Mouse (Mus musculus): ENCODE measurements around the gene Itpr2. TPM values are rescaled to one million over a fixed set of nuclear protein-coding genes. Genes with fewer than 3 reads are reported as not detected.

Gene Itpr2
- polyA plus RNA-seq, 1 experiment from 2014 or later = 49.4 TPM

- Histone ChIP-seq H3K27me3 (ENCODE audit: control insufficient read depth, insufficient read depth, low read length) (no peaks in the 10 kb centered on the region), H3K4me2 (ENCODE audit: low read depth, low read length) (no peak overlapping the region), H3K27ac (ENCODE audit: low read length) (no peak overlapping the region), H3K4me1 (ENCODE audit: control insufficient read depth, insufficient read depth, low read length) (no peaks in the 10 kb centered on the region), H3K9ac (ENCODE audit: low read length) (no peak overlapping the region), H3K36me3 (ENCODE audit: control insufficient read depth, insufficient read depth) (0 out of 2 replicates have a peak, but pooled peaks cover 5% of the 10 kb centered on the region), H3K4me3 (ENCODE audit: low read length) (no peak overlapping the region), H3K9me3 (replicated peaks; ENCODE audit: control insufficient read depth, low read length) (no peaks in the 10 kb centered on the region)
- ATAC-seq (replicated peaks; ENCODE audit: extremely low read depth, insufficient read depth, low FRiP score) = no peak
- 72% methylated on average over 7 of the region's 7 CpGs for WGBS
These were observed 219.9 kb downstream of the Itpr2 start for GRCm38 (mm10) chr6:146282061-146282659.

GRCm38 (mm10) chr6:146281176-146281899, 220.7 kb downstream of the Itpr2 start:
- H3K27ac ChIP-seq (ENCODE audit: low read length) = no peak overlapping the region
- H3K9me3 ChIP-seq (replicated peaks; ENCODE audit: control insufficient read depth, low read length) = no peaks in the 10 kb centered on the region
- 0 out of 2 replicates have a peak, but pooled peaks cover 5% of the 10 kb centered on the region for H3K36me3 ChIP-seq (ENCODE audit: control insufficient read depth, insufficient read depth)
- 89% methylated on average over 24 of the region's 24 CpGs for WGBS
- H3K4me2 ChIP-seq (ENCODE audit: low read depth, low read length) = no peak overlapping the region
- H3K4me3 ChIP-seq (ENCODE audit: low read length) = no peak overlapping the region
- H3K27me3 ChIP-seq (ENCODE audit: control insufficient read depth, insufficient read depth, low read length) = no peaks in the 10 kb centered on the region
- ATAC-seq (replicated peaks; ENCODE audit: extremely low read depth, insufficient read depth, low FRiP score) = no peak
- H3K9ac ChIP-seq (ENCODE audit: low read length) = no peak overlapping the region
- no peaks in the 10 kb centered on the region for H3K4me1 ChIP-seq (ENCODE audit: control insufficient read depth, insufficient read depth, low read length)

- ATAC-seq (replicated peaks; ENCODE audit: extremely low read depth, insufficient read depth, low FRiP score) = no peak
- Histone ChIP-seq H3K27ac (ENCODE audit: low read length) (no peak overlapping the region), H3K9me3 (replicated peaks; ENCODE audit: control insufficient read depth, low read length) (0 out of 2 replicates have a peak, but pooled peaks cover 2% of the 10 kb centered on the region)
These were observed 228.8 kb downstream of the Itpr2 start for GRCm38 (mm10) chr6:146273256-146273655.

GRCm38 (mm10) chr6:146272253-146273036, 229.6 kb downstream of the Itpr2 start:
- Histone ChIP-seq H3K27ac (ENCODE audit: low read length) (no peak overlapping the region), H3K9me3 (replicated peaks; ENCODE audit: control insufficient read depth, low read length) (0 out of 2 replicates have a peak, but pooled peaks cover 2% of the 10 kb centered on the region), H3K36me3 (ENCODE audit: control insufficient read depth, insufficient read depth) (peaks cover 9% of the 10 kb centered on the region), H3K4me3 (ENCODE audit: low read length) (no peak overlapping the region), H3K27me3 (ENCODE audit: control insufficient read depth, insufficient read depth, low read length) (no peaks in the 10 kb centered on the region), H3K9ac (ENCODE audit: low read length) (no peak overlapping the region), H3K4me1 (ENCODE audit: control insufficient read depth, insufficient read depth, low read length) (peaks cover 19% of the 10 kb centered on the region), H3K4me2 (ENCODE audit: low read depth, low read length) (no peak overlapping the region)
- no peak for ATAC-seq (replicated peaks; ENCODE audit: extremely low read depth, insufficient read depth, low FRiP score)
- 75% methylated on average over 5 of the region's 5 CpGs for WGBS

More at GRCm38 (mm10) chr6:146273256-146273655, 228.8 kb downstream of the Itpr2 start:
- Histone ChIP-seq H3K9ac (ENCODE audit: low read length) (no peak overlapping the region), H3K4me3 (ENCODE audit: low read length) (no peak overlapping the region), H3K36me3 (ENCODE audit: control insufficient read depth, insufficient read depth) (peaks cover 9% of the 10 kb centered on the region), H3K27me3 (ENCODE audit: control insufficient read depth, insufficient read depth, low read length) (no peaks in the 10 kb centered on the region), H3K4me1 (ENCODE audit: control insufficient read depth, insufficient read depth, low read length) (peaks cover 19% of the 10 kb centered on the region), H3K4me2 (ENCODE audit: low read depth, low read length) (no peak overlapping the region)
- 89% methylated on average over 5 of the region's 5 CpGs for WGBS

GRCm38 (mm10) chr6:146270776-146271533, 231.1 kb downstream of the Itpr2 start:
- H3K9ac ChIP-seq (ENCODE audit: low read length) = no peak overlapping the region
- H3K36me3 ChIP-seq (ENCODE audit: control insufficient read depth, insufficient read depth) = peaks cover 9% of the 10 kb centered on the region
- no peak overlapping the region for H3K4me3 ChIP-seq (ENCODE audit: low read length)
- peaks cover 19% of the 10 kb centered on the region for H3K4me1 ChIP-seq (ENCODE audit: control insufficient read depth, insufficient read depth, low read length)
- no peak overlapping the region for H3K4me2 ChIP-seq (ENCODE audit: low read depth, low read length)
- H3K9me3 ChIP-seq (replicated peaks; ENCODE audit: control insufficient read depth, low read length) = 0 out of 2 replicates have a peak, but pooled peaks cover 2% of the 10 kb centered on the region
- 38% methylated on average over 12 of the region's 12 CpGs for WGBS
- H3K27ac ChIP-seq (ENCODE audit: low read length) = peak overlapping the region; percentile 43; the same call in 1 of the 2 replicates
- no peaks in the 10 kb centered on the region for H3K27me3 ChIP-seq (ENCODE audit: control insufficient read depth, insufficient read depth, low read length)
- ATAC-seq (replicated peaks; ENCODE audit: extremely low read depth, insufficient read depth, low FRiP score) = peak; percentile 88

GRCm38 (mm10) chr6:146270162-146270561, 231.9 kb downstream of the Itpr2 start:
- ATAC-seq (replicated peaks; ENCODE audit: extremely low read depth, insufficient read depth, low FRiP score) = peak; percentile 63
- H3K4me3 ChIP-seq (ENCODE audit: low read length) = no peak overlapping the region
- H3K36me3 ChIP-seq (ENCODE audit: control insufficient read depth, insufficient read depth) = peaks cover 9% of the 10 kb centered on the region
- no peak overlapping the region for H3K9ac ChIP-seq (ENCODE audit: low read length)
- WGBS = 21% methylated on average over 5 of the region's 5 CpGs
- H3K27me3 ChIP-seq (ENCODE audit: control insufficient read depth, insufficient read depth, low read length) = no peaks in the 10 kb centered on the region
- 0 out of 2 replicates have a peak, but pooled peaks cover 2% of the 10 kb centered on the region for H3K9me3 ChIP-seq (replicated peaks; ENCODE audit: control insufficient read depth, low read length)
- H3K27ac ChIP-seq (ENCODE audit: low read length) = peak overlapping the region; percentile 41; the same call in 1 of the 2 replicates
- no peak overlapping the region for H3K4me2 ChIP-seq (ENCODE audit: low read depth, low read length)
- H3K4me1 ChIP-seq (ENCODE audit: control insufficient read depth, insufficient read depth, low read length) = peaks cover 19% of the 10 kb centered on the region

- H3K4me2 ChIP-seq (ENCODE audit: low read depth, low read length) = no peak overlapping the region
- no peaks in the 10 kb centered on the region for H3K27me3 ChIP-seq (ENCODE audit: control insufficient read depth, insufficient read depth, low read length)
- peaks cover 3% of the 10 kb centered on the region for H3K36me3 ChIP-seq (ENCODE audit: control insufficient read depth, insufficient read depth)
- peaks cover 19% of the 10 kb centered on the region for H3K4me1 ChIP-seq (ENCODE audit: control insufficient read depth, insufficient read depth, low read length)
- H3K9me3 ChIP-seq (replicated peaks; ENCODE audit: control insufficient read depth, low read length) = no peaks in the 10 kb centered on the region
- H3K27ac ChIP-seq (ENCODE audit: low read length) = no peak overlapping the region
- no peak overlapping the region for H3K9ac ChIP-seq (ENCODE audit: low read length)
- 91% methylated on average over 5 of the region's 5 CpGs for WGBS
- no peak overlapping the region for H3K4me3 ChIP-seq (ENCODE audit: low read length)
- ATAC-seq (replicated peaks; ENCODE audit: extremely low read depth, insufficient read depth, low FRiP score) = no peak
These were observed 232.7 kb downstream of the Itpr2 start for GRCm38 (mm10) chr6:146269291-146269690.

GRCm38 (mm10) chr6:146260674-146261376, 241.2 kb downstream of the Itpr2 start:
- no peak overlapping the region for H3K9ac ChIP-seq (ENCODE audit: low read length)
- H3K4me3 ChIP-seq (ENCODE audit: low read length) = no peak overlapping the region
- H3K4me2 ChIP-seq (ENCODE audit: low read depth, low read length) = no peak overlapping the region
- peaks cover 7% of the 10 kb centered on the region; the same call in 1 of the 2 replicates for H3K36me3 ChIP-seq (ENCODE audit: control insufficient read depth, insufficient read depth)
- no peaks in the 10 kb centered on the region for H3K27me3 ChIP-seq (ENCODE audit: control insufficient read depth, insufficient read depth, low read length)
- WGBS = 87% methylated on average over 7 of the region's 7 CpGs
- 0 out of 2 replicates have a peak, but pooled peaks cover 2% of the 10 kb centered on the region for H3K4me1 ChIP-seq (ENCODE audit: control insufficient read depth, insufficient read depth, low read length)
- ATAC-seq (replicated peaks; ENCODE audit: extremely low read depth, insufficient read depth, low FRiP score) = no peak
- peaks cover 3% of the 10 kb centered on the region; the same call in 1 of the 2 replicates for H3K9me3 ChIP-seq (replicated peaks; ENCODE audit: control insufficient read depth, low read length)
- no peak overlapping the region for H3K27ac ChIP-seq (ENCODE audit: low read length)
